Mouse (Mus musculus): ENCODE data around the gene Txn2. TPM values are rescaled to one million over a fixed set of nuclear protein-coding genes. Genes with fewer than 3 reads are reported as not detected.

Gene Txn2
- polyA plus RNA-seq, 1 experiment = not detected

DNA sequence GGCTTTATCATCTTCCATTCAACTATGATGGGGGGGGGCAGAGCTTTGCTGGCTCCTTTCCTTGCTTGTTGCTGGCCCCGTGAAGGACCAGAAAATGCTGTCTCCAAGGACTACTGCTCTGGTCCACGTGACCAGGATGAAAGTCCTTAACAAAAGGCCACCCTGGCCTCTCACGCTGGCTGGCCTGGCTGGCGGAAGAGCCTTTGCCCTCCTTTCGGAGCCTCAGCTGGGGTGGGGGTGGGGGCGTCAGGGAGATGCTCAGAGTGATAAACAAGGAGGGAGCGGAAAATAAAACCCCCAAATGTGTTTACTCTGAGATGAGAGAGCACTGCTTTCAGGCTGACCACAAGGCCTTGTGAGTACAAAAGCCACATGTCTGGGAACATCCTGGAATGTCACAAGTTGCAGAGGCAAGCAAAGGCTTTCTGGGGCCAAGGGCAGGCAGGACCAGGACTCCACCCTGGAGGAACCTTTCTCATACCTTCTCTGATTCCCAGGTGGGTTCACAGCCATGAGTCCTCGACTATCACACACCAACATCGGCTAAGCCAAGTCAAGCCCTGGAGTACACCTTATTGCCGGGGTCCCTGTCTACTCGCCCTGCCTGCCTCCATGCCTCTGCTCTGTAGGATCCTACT is 62.1 kb downstream of the Txn2 start:
- no peak for TF ChIP-seq POLR2A (IDR thresholded peaks at IDR 0.05; ENCODE audit: insufficient read depth, low read depth, low read length)
- no peak for TF ChIP-seq CTCF (IDR thresholded peaks at IDR 0.05; ENCODE audit: insufficient read depth, low read depth, low read length)
- 60% methylated on average over 11 of the region's 11 CpGs for WGBS
- H3K4me1 ChIP-seq (ENCODE audit: control insufficient read depth, insufficient read depth, low read length) = no peaks in the 10 kb centered on the region; the same call in 1 of the 2 replicates
- H3K27ac ChIP-seq (ENCODE audit: insufficient read depth, low read depth, low read length) = no peak overlapping the region
- H3K4me3 ChIP-seq (ENCODE audit: insufficient read depth, low read depth, low read length) = no peak overlapping the region

Other genes starting within 250 kb of the Txn2 start
- not detected in 2 replicates for gene Apol7e, start 230.1 kb downstream of the Txn2 start, polyA plus RNA-seq (2012; ENCODE audit: insufficient read depth, insufficient read length, low replicate concordance, missing spikeins)
- gene Apol9b, start 200.0 kb downstream of the Txn2 start, polyA plus RNA-seq (2012; ENCODE audit: insufficient read depth, insufficient read length, low replicate concordance, missing spikeins) = not detected in 2 replicates
- not detected in 2 replicates for gene Apol8, start 172.0 kb downstream of the Txn2 start, polyA plus RNA-seq (2012; ENCODE audit: insufficient read depth, insufficient read length, low replicate concordance, missing spikeins)
- 307 and 350 TPM in 2 replicates for gene Myh9, start 86.8 kb downstream of the Txn2 start, polyA plus RNA-seq (2012; ENCODE audit: insufficient read depth, insufficient read length, low replicate concordance, missing spikeins)
- not detected in 2 replicates for gene Foxred2, start 27.7 kb upstream of the Txn2 start, polyA plus RNA-seq (2012; ENCODE audit: insufficient read depth, insufficient read length, low replicate concordance, missing spikeins)
- gene Eif3d, start 41.8 kb upstream of the Txn2 start, polyA plus RNA-seq (2012; ENCODE audit: insufficient read depth, insufficient read length, low replicate concordance, missing spikeins) = not detected in 2 replicates
- not detected in 2 replicates for gene Cacng2, start 191.0 kb upstream of the Txn2 start, polyA plus RNA-seq (2012; ENCODE audit: insufficient read depth, insufficient read length, low replicate concordance, missing spikeins)
- gene Ift27, start 245.1 kb upstream of the Txn2 start, polyA plus RNA-seq (2012; ENCODE audit: insufficient read depth, insufficient read length, low replicate concordance, missing spikeins) = not detected in 2 replicates